Mouse (Mus musculus) WW6 (cell line): Measurements from ENCODE around the gene Klk11.

ENCODE experiments used
- DNase-seq: peaks from one replicate; pipeline ENCODE4 v3.0.0-alpha.2; 2013; ENCODE audit warnings: low read depth, low spot score

Gene Klk11

GRCm38 (mm10) chr7:43796355-43796754 is 22.0 kb downstream of the Klk11 start:
- no peak for DNase-seq

DNA sequence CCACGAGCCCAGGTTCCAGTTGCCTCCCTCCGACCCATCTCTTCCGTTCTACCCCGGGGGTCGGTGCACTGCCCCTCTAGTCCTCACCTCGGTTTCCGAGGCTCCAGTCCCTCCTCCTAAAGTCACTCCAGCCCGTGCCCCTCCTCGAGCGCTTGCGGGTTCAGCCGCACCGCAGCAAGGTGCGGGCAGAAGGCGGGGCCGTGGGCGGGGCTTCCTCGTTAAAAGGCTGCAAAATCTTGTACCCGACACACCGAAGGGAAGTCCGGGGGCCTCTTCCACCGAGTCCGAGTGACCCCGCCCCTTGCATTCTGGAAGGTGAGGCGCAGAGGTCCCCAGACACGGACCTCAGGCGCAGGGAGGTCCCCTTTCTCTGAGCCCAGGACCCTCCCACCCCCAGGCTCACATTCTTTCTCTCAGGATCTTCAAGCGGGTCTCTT is 22.9 kb downstream of the Klk11 start, which contains the start of gene Klk8:
Klk8 (plus strand) TSS at position 245 of the 437 bp plus-strand sequence.
- DNase-seq, result no peak

GRCm38 (mm10) chr7:43797844-43798462 is 23.5 kb downstream of the Klk11 start:
- no peak for DNase-seq

DNA sequence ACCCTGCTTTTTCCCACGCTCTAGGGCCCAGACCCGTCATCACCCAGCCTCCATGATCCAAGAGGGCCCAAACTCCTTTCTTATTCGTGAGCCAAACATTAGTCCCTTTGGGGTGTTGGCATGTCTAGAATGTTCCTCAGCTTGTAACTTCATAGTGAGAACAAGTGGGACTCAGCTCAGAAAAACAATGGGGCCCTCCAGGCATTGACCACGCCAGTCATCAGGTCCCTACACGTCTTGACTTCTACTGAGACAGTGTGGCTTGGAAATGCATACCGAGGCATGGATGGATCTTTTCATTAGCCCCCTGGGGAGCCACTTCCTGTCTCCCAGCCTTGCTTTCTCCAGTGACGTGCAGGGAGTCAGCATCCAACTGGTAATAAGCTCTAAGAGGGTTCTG is 25.5 kb downstream of the Klk11 start:
- DNase-seq, result no peak

GRCm38 (mm10) chr7:43810994-43811393 is 36.6 kb downstream of the Klk11 start, which contains the start of gene Klk7:
Gene Klk7 (plus strand): TSS chr7:43811294.
- DNase-seq, result no peak

DNA sequence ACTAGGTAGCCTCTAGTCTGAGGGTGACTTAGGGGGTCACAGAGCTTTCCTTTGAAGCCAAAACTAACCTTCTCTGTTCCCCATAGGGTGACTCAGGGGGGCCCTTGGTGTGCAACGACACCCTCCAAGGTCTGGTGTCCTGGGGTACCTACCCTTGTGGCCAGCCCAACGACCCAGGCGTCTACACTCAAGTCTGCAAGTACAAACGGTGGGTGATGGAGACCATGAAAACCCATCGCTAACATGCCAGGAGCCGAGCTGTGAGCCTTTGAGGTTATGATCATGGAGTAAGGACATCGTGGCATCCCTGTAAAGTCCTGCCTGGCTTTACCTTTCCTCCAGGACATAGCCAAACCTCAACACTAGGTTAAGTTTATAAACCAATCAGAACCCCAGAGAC is 40.8 kb downstream of the Klk11 start:
- DNase-seq, result no peak

GRCm38 (mm10) chr7:43816746-43817145 is 42.3 kb downstream of the Klk11 start:
- no peak for DNase-seq

- no peak for DNase-seq
Observed at GRCm38 (mm10) chr7:43821581-43821980, 47.2 kb downstream of the Klk11 start.

GRCm38 (mm10) chr7:43824199-43824598 is 49.8 kb downstream of the Klk11 start, which contains the start of gene Klk6:
Gene Klk6 (plus strand): TSS chr7:43824499.
- DNase-seq, result no peak

DNA sequence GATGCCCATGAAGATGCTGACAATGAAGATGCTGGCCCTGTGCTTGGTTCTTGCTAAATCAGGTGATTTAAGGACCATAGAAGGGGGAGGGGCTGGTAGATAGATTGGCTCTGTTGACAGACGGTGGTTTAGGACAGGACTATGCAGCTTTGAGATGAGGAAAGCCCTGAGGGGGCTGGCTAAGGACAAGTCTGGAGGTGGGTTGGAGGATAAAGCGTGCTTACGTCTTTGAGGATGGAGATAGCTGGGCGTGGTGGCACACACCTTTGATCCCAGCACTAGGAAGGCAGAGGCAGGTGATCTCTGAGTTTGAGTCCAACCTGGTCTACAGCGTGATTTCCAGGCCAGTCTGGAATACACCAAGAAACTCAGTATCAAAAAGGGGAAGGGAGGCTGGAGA is 51.7 kb downstream of the Klk11 start:
- DNase-seq, result no peak

- DNase-seq, result no peak
Observed at GRCm38 (mm10) chr7:43827706-43828105, 53.3 kb downstream of the Klk11 start.
